Mouse (Mus musculus): ENCODE data around the gene Lmbr1. TPM values are rescaled to one million over a fixed set of nuclear protein-coding genes. Genes with fewer than 3 reads are reported as not detected.
A peak's percentile ranks its signal among the peaks of the same experiment; 100 is the strongest.

Lmbr1 gene
- polyA plus RNA-seq, 1 experiment from 2014 or later = 25.4 TPM

- no peak overlapping the region for H3K4me2 ChIP-seq (ENCODE audit: low read length)
- no peak overlapping the region for H3K4me3 ChIP-seq (ENCODE audit: low read depth, low read length)
- DNase-seq (ENCODE audit: low spot score) = no peak
- H3K27ac ChIP-seq (ENCODE audit: low read depth, low read length) = no peak overlapping the region
- H3K36me3 ChIP-seq (ENCODE audit: control insufficient read depth, insufficient read depth, low read length) = 0 out of 2 replicates have a peak, but pooled peaks cover 2% of the 10 kb centered on the region
- H3K9me3 ChIP-seq (replicated peaks; ENCODE audit: control insufficient read depth, low read length) = no peaks in the 10 kb centered on the region
- ATAC-seq = no peak
- H3K9ac ChIP-seq (ENCODE audit: low read length) = no peak overlapping the region
- no peaks in the 10 kb centered on the region for H3K4me1 ChIP-seq (ENCODE audit: control insufficient read depth, insufficient read depth, low read length)
- 85% methylated on average over 6 of the region's 6 CpGs for WGBS
- no peaks in the 10 kb centered on the region for H3K27me3 ChIP-seq (replicated peaks; ENCODE audit: control insufficient read depth, insufficient read depth, low read length)
Measured at GRCm38 (mm10) chr5:29289703-29290102, 88.5 kb downstream of the Lmbr1 start.

- Histone ChIP-seq H3K36me3 (ENCODE audit: control insufficient read depth, insufficient read depth, low read length) (no peaks in the 10 kb centered on the region), H3K4me1 (ENCODE audit: control insufficient read depth, insufficient read depth, low read length) (no peaks in the 10 kb centered on the region), H3K4me3 (ENCODE audit: low read depth, low read length) (no peak overlapping the region), H3K9me3 (replicated peaks; ENCODE audit: control insufficient read depth, low read length) (no peaks in the 10 kb centered on the region), H3K9ac (ENCODE audit: low read length) (no peak overlapping the region), H3K27ac (ENCODE audit: low read depth, low read length) (no peak overlapping the region), H3K4me2 (ENCODE audit: low read length) (no peak overlapping the region), H3K27me3 (replicated peaks; ENCODE audit: control insufficient read depth, insufficient read depth, low read length) (no peaks in the 10 kb centered on the region)
- 89% methylated on average over 3 of the region's 3 CpGs for WGBS
- ATAC-seq (no peak), DNase-seq (ENCODE audit: low spot score) (no peak)
Measured at GRCm38 (mm10) chr5:29281081-29281480, 97.1 kb downstream of the Lmbr1 start.

- H3K4me3 ChIP-seq (ENCODE audit: low read depth, low read length) = no peak overlapping the region
- no peaks in the 10 kb centered on the region for H3K27me3 ChIP-seq (replicated peaks; ENCODE audit: control insufficient read depth, insufficient read depth, low read length)
- ATAC-seq = no peak
- H3K36me3 ChIP-seq (ENCODE audit: control insufficient read depth, insufficient read depth, low read length) = no peaks in the 10 kb centered on the region
- no peaks in the 10 kb centered on the region for H3K4me1 ChIP-seq (ENCODE audit: control insufficient read depth, insufficient read depth, low read length)
- no peaks in the 10 kb centered on the region for H3K9me3 ChIP-seq (replicated peaks; ENCODE audit: control insufficient read depth, low read length)
- DNase-seq (ENCODE audit: low spot score) = peak; percentile 55
- H3K4me2 ChIP-seq (ENCODE audit: low read length) = no peak overlapping the region
- no peak overlapping the region for H3K9ac ChIP-seq (ENCODE audit: low read length)
- H3K27ac ChIP-seq (ENCODE audit: low read depth, low read length) = no peak overlapping the region
Measured at GRCm38 (mm10) chr5:29274746-29275145, 103.4 kb downstream of the Lmbr1 start.

- Histone ChIP-seq H3K27me3 (replicated peaks; ENCODE audit: control insufficient read depth, insufficient read depth, low read length) (no peaks in the 10 kb centered on the region), H3K9ac (ENCODE audit: low read length) (no peak overlapping the region), H3K36me3 (ENCODE audit: control insufficient read depth, insufficient read depth, low read length) (no peaks in the 10 kb centered on the region), H3K27ac (ENCODE audit: low read depth, low read length) (no peak overlapping the region), H3K4me1 (ENCODE audit: control insufficient read depth, insufficient read depth, low read length) (no peaks in the 10 kb centered on the region), H3K4me2 (ENCODE audit: low read length) (no peak overlapping the region), H3K4me3 (ENCODE audit: low read depth, low read length) (no peak overlapping the region), H3K9me3 (replicated peaks; ENCODE audit: control insufficient read depth, low read length) (no peaks in the 10 kb centered on the region)
- 51% methylated on average over 2 of the region's 2 CpGs for WGBS
- peak; percentile 7 for DNase-seq (ENCODE audit: low spot score)
- no peak for ATAC-seq
Measured at GRCm38 (mm10) chr5:29273426-29273825, 104.8 kb downstream of the Lmbr1 start.

- no peak for ATAC-seq
- Histone ChIP-seq H3K4me1 (ENCODE audit: control insufficient read depth, insufficient read depth, low read length) (no peaks in the 10 kb centered on the region), H3K27me3 (replicated peaks; ENCODE audit: control insufficient read depth, insufficient read depth, low read length) (no peaks in the 10 kb centered on the region), H3K4me3 (ENCODE audit: low read depth, low read length) (no peak overlapping the region), H3K9me3 (replicated peaks; ENCODE audit: control insufficient read depth, low read length) (no peaks in the 10 kb centered on the region), H3K9ac (ENCODE audit: low read length) (no peak overlapping the region), H3K36me3 (ENCODE audit: control insufficient read depth, insufficient read depth, low read length) (no peaks in the 10 kb centered on the region), H3K27ac (ENCODE audit: low read depth, low read length) (no peak overlapping the region), H3K4me2 (ENCODE audit: low read length) (no peak overlapping the region)
- WGBS = 59% methylated on average over 4 of the region's 4 CpGs
- peak; percentile 24 for DNase-seq (ENCODE audit: low spot score)
Measured at GRCm38 (mm10) chr5:29270879-29271278, 107.3 kb downstream of the Lmbr1 start.

GRCm38 (mm10) chr5:29253876-29254275 is 124.3 kb downstream of the Lmbr1 start:
- Histone ChIP-seq H3K9ac (ENCODE audit: low read length) (no peak overlapping the region), H3K9me3 (replicated peaks; ENCODE audit: control insufficient read depth, low read length) (no peaks in the 10 kb centered on the region), H3K4me1 (ENCODE audit: control insufficient read depth, insufficient read depth, low read length) (peaks cover 5% of the 10 kb centered on the region; the same call in 1 of the 2 replicates), H3K36me3 (ENCODE audit: control insufficient read depth, insufficient read depth, low read length) (no peaks in the 10 kb centered on the region), H3K4me3 (ENCODE audit: low read depth, low read length) (no peak overlapping the region), H3K27me3 (replicated peaks; ENCODE audit: control insufficient read depth, insufficient read depth, low read length) (no peaks in the 10 kb centered on the region), H3K27ac (ENCODE audit: low read depth, low read length) (no peak overlapping the region), H3K4me2 (ENCODE audit: low read length) (no peak overlapping the region)
- 8% methylated on average over 2 of the region's 2 CpGs for WGBS
- peak; percentile 49 for DNase-seq (ENCODE audit: low spot score)
- ATAC-seq = peak; percentile 65; the same call in 1 of the 2 replicates

GRCm38 (mm10) chr5:29251496-29251873 is 126.7 kb downstream of the Lmbr1 start:
- Histone ChIP-seq H3K9ac (ENCODE audit: low read length) (no peak overlapping the region), H3K4me2 (ENCODE audit: low read length) (no peak overlapping the region), H3K27ac (ENCODE audit: low read depth, low read length) (no peak overlapping the region), H3K27me3 (replicated peaks; ENCODE audit: control insufficient read depth, insufficient read depth, low read length) (no peaks in the 10 kb centered on the region), H3K4me1 (ENCODE audit: control insufficient read depth, insufficient read depth, low read length) (peaks cover 5% of the 10 kb centered on the region; the same call in 1 of the 2 replicates), H3K36me3 (ENCODE audit: control insufficient read depth, insufficient read depth, low read length) (no peaks in the 10 kb centered on the region), H3K4me3 (ENCODE audit: low read depth, low read length) (no peak overlapping the region), H3K9me3 (replicated peaks; ENCODE audit: control insufficient read depth, low read length) (no peaks in the 10 kb centered on the region)
- WGBS = 62% methylated on average over 1 of the region's 1 CpGs
- no peak for ATAC-seq
- no peak for DNase-seq (ENCODE audit: low spot score)

GRCm38 (mm10) chr5:29250795-29251495 is 127.2 kb downstream of the Lmbr1 start:
- peak; percentile 49 for DNase-seq (ENCODE audit: low spot score)
- no peak overlapping the region for H3K4me2 ChIP-seq (ENCODE audit: low read length)

GRCm38 (mm10) chr5:29244769-29245168 is 133.4 kb downstream of the Lmbr1 start:
- H3K27ac ChIP-seq (ENCODE audit: low read depth, low read length) = no peak overlapping the region
- no peak overlapping the region for H3K9ac ChIP-seq (ENCODE audit: low read length)
- no peak overlapping the region for H3K4me3 ChIP-seq (ENCODE audit: low read depth, low read length)
- H3K9me3 ChIP-seq (replicated peaks; ENCODE audit: control insufficient read depth, low read length) = peaks cover 3% of the 10 kb centered on the region
- no CpG with 5 or more reads among the region's 1 CpGs for WGBS
- H3K27me3 ChIP-seq (replicated peaks; ENCODE audit: control insufficient read depth, insufficient read depth, low read length) = no peaks in the 10 kb centered on the region
- H3K4me2 ChIP-seq (ENCODE audit: low read length) = no peak overlapping the region
- no peaks in the 10 kb centered on the region for H3K36me3 ChIP-seq (ENCODE audit: control insufficient read depth, insufficient read depth, low read length)
- no peaks in the 10 kb centered on the region for H3K4me1 ChIP-seq (ENCODE audit: control insufficient read depth, insufficient read depth, low read length)
- ATAC-seq (peak; percentile 68; the same call in 1 of the 2 replicates), DNase-seq (ENCODE audit: low spot score) (peak; percentile 63)

More at GRCm38 (mm10) chr5:29250795-29251495, 127.2 kb downstream of the Lmbr1 start:
- no peak overlapping the region for H3K9ac ChIP-seq (ENCODE audit: low read length)
- no peaks in the 10 kb centered on the region for H3K36me3 ChIP-seq (ENCODE audit: control insufficient read depth, insufficient read depth, low read length)
- H3K4me1 ChIP-seq (ENCODE audit: control insufficient read depth, insufficient read depth, low read length) = peaks cover 5% of the 10 kb centered on the region; the same call in 1 of the 2 replicates
- H3K27ac ChIP-seq (ENCODE audit: low read depth, low read length) = no peak overlapping the region
- H3K9me3 ChIP-seq (replicated peaks; ENCODE audit: control insufficient read depth, low read length) = no peaks in the 10 kb centered on the region
- H3K4me3 ChIP-seq (ENCODE audit: low read depth, low read length) = no peak overlapping the region
- peak; percentile 86 for ATAC-seq
- H3K27me3 ChIP-seq (replicated peaks; ENCODE audit: control insufficient read depth, insufficient read depth, low read length) = no peaks in the 10 kb centered on the region
- WGBS = 12% methylated on average over 8 of the region's 8 CpGs
